Mouse (Mus musculus) midbrain, embryonic 12.5 days (tissue): ENCODE data around the gene Lrrc4b. TPM values are rescaled to one million over a fixed set of nuclear protein-coding genes. Genes with fewer than 3 reads are reported as not detected.

ENCODE experiments used
- ATAC-seq: fragments of 200-750 bp; cut with Nextera tagmentation; 2 replicates; pipeline ENCODE4 v1.8.0; 2017; ENCODE audit warnings: low read depth, moderate TSS enrichment, moderate library complexity; ENCODE audit not compliant: low FRiP score
- H3K27ac ChIP-seq: fragments of 300-500 bp; sonication (generic); replicated peaks from 2 replicates; pipeline ENCODE4 v1.5.1; 2016; ENCODE audit warnings: mild to moderate bottlenecking
- H3K27me3 ChIP-seq: fragments of 300-500 bp; sonication (generic); 2 replicates; pipeline ENCODE4 v1.6.1; 2016; ENCODE audit warnings: mild to moderate bottlenecking
- H3K36me3 ChIP-seq: fragments of 300-500 bp; sonication (generic); 2 replicates; pipeline ENCODE4 v1.6.1; 2016
- H3K4me1 ChIP-seq: fragments of 300-500 bp; sonication (generic); 2 replicates; pipeline ENCODE4 v1.6.1; 2016
- H3K4me2 ChIP-seq: fragments of 300-500 bp; sonication (generic); replicated peaks from 2 replicates; pipeline ENCODE4 v1.6.1; 2016; ENCODE audit warnings: mild to moderate bottlenecking, moderate library complexity
- H3K4me3 ChIP-seq: fragments of 300-500 bp; sonication (generic); 2 replicates; pipeline ENCODE4 v1.5.1; 2016; ENCODE audit warnings: mild to moderate bottlenecking
- H3K9ac ChIP-seq: fragments of 300-500 bp; sonication (generic); replicated peaks from 2 replicates; pipeline ENCODE4 v1.6.1; 2016; ENCODE audit warnings: mild to moderate bottlenecking, moderate library complexity
- H3K9me3 ChIP-seq: fragments of 300-500 bp; sonication (generic); 2 replicates; pipeline ENCODE4 v1.6.1; 2016; ENCODE audit warnings: mild to moderate bottlenecking
- whole genome bisulfite sequencing: fragments of 180-500 bp; shearing (Covaris S2); methylation state at CpG from one replicate; pipeline ENCODE4 v1.1.7; 2016; 5-methylcytosine and 5-hydroxymethylcytosine counted together
- polyA plus RNA-seq: library from polyadenylated mRNA; unstranded; fragments of >200 nt; fragmentation: Nextera tagmentation; extraction: Ambion mirVana; gene quantifications from 2 replicates; pipeline ENCODE4 v1.2.1, GENCODE M21; 2016

The Lrrc4b gene
- polyA plus RNA-seq, 1 experiment from 2014 or later, result 12.0 TPM

GRCm38 (mm10) chr7:44437933-44438332 is 9.1 kb downstream of the Lrrc4b start:
- WGBS, result 64% methylated on average over 8 of the region's 8 CpGs
- H3K27me3 ChIP-seq, result peaks cover 12% of the 10 kb centered on the region; the same call in 1 of the 2 replicates
- H3K4me2 ChIP-seq, result no peak overlapping the region
- peaks cover 16% of the 10 kb centered on the region; the same call in 1 of the 2 replicates for H3K36me3 ChIP-seq
- peaks cover 21% of the 10 kb centered on the region for H3K4me1 ChIP-seq
- no peaks in the 10 kb centered on the region for H3K9me3 ChIP-seq
- H3K27ac ChIP-seq, result peak overlapping the region; percentile 20; the same call in 1 of the 2 replicates
- H3K4me3 ChIP-seq, result no peak overlapping the region
- ATAC-seq, result no peak
- no peak overlapping the region; the same call in 1 of the 2 replicates for H3K9ac ChIP-seq

GRCm38 (mm10) chr7:44439696-44440095 is 10.9 kb downstream of the Lrrc4b start:
- WGBS, result 83% methylated on average over 2 of the region's 2 CpGs
- H3K4me1 ChIP-seq, result peaks cover 29% of the 10 kb centered on the region
- H3K27me3 ChIP-seq, result peaks cover 26% of the 10 kb centered on the region; the same call in 1 of the 2 replicates
- no peak overlapping the region for H3K9ac ChIP-seq
- H3K27ac ChIP-seq, result peak overlapping the region; percentile 42; the same call in 1 of the 2 replicates
- H3K4me2 ChIP-seq, result no peak overlapping the region
- peaks cover 14% of the 10 kb centered on the region for H3K36me3 ChIP-seq
- H3K9me3 ChIP-seq, result no peaks in the 10 kb centered on the region
- ATAC-seq, result no peak
- H3K4me3 ChIP-seq, result no peak overlapping the region

- no peak for ATAC-seq
- H3K27me3 ChIP-seq, result peaks cover 31% of the 10 kb centered on the region
Measured at GRCm38 (mm10) chr7:44440479-44440878, 11.7 kb downstream of the Lrrc4b start.

GRCm38 (mm10) chr7:44441180-44441579 is 12.4 kb downstream of the Lrrc4b start:
- Histone ChIP-seq H3K9me3 (no peaks in the 10 kb centered on the region), H3K4me1 (peaks cover 43% of the 10 kb centered on the region), H3K9ac (peak overlapping the region; percentile 99), H3K36me3 (peaks cover 19% of the 10 kb centered on the region), H3K4me2 (peak overlapping the region; percentile 90), H3K4me3 (peak overlapping the region; percentile 76), H3K27ac (peak overlapping the region; percentile 98), H3K27me3 (peaks cover 31% of the 10 kb centered on the region)
- ATAC-seq, result no peak
- 7% methylated on average over 1 of the region's 1 CpGs for WGBS

More at GRCm38 (mm10) chr7:44440479-44440878, 11.7 kb downstream of the Lrrc4b start:
- peak overlapping the region; percentile 42; the same call in 1 of the 2 replicates for H3K27ac ChIP-seq
- WGBS, result 88% methylated on average over 1 of the region's 1 CpGs
- H3K36me3 ChIP-seq, result peaks cover 14% of the 10 kb centered on the region
- H3K4me3 ChIP-seq, result no peak overlapping the region
- no peak overlapping the region for H3K4me2 ChIP-seq
- no peaks in the 10 kb centered on the region for H3K9me3 ChIP-seq
- H3K9ac ChIP-seq, result no peak overlapping the region
- peaks cover 36% of the 10 kb centered on the region for H3K4me1 ChIP-seq

- WGBS, result 0% methylated on average over 13 of the region's 14 CpGs
- peaks cover 48% of the 10 kb centered on the region for H3K4me1 ChIP-seq
Measured at GRCm38 (mm10) chr7:44441648-44442109, 12.9 kb downstream of the Lrrc4b start.

GRCm38 (mm10) chr7:44442407-44442821 is 13.6 kb downstream of the Lrrc4b start:
- WGBS, result 1% methylated on average over 13 of the region's 14 CpGs
- Histone ChIP-seq H3K9ac (peak overlapping the region; percentile 99), H3K27me3 (peaks cover 31% of the 10 kb centered on the region), H3K4me3 (peak overlapping the region; percentile 76), H3K4me2 (peak overlapping the region; percentile 90), H3K36me3 (peaks cover 30% of the 10 kb centered on the region), H3K4me1 (peaks cover 53% of the 10 kb centered on the region), H3K9me3 (no peaks in the 10 kb centered on the region), H3K27ac (peak overlapping the region; percentile 98)
- peak; percentile 36 for ATAC-seq

More at GRCm38 (mm10) chr7:44441648-44442109, 12.9 kb downstream of the Lrrc4b start:
- peak; percentile 64 for ATAC-seq
- H3K36me3 ChIP-seq, result peaks cover 24% of the 10 kb centered on the region
- peak overlapping the region; percentile 76 for H3K4me3 ChIP-seq
- H3K27ac ChIP-seq, result peak overlapping the region; percentile 98
- H3K9ac ChIP-seq, result peak overlapping the region; percentile 99
- no peaks in the 10 kb centered on the region for H3K9me3 ChIP-seq
- peak overlapping the region; percentile 90 for H3K4me2 ChIP-seq
- peaks cover 31% of the 10 kb centered on the region for H3K27me3 ChIP-seq

- Histone ChIP-seq H3K9me3 (no peaks in the 10 kb centered on the region), H3K27me3 (peaks cover 31% of the 10 kb centered on the region), H3K4me1 (peaks cover 56% of the 10 kb centered on the region), H3K27ac (peak overlapping the region; percentile 98), H3K4me2 (peak overlapping the region; percentile 90), H3K9ac (peak overlapping the region; percentile 99), H3K4me3 (peak overlapping the region; percentile 76), H3K36me3 (peaks cover 41% of the 10 kb centered on the region)
- 7% methylated on average over 20 of the region's 20 CpGs for WGBS
- ATAC-seq, result peak; percentile 57
Measured at GRCm38 (mm10) chr7:44443268-44444173, 14.7 kb downstream of the Lrrc4b start.

GRCm38 (mm10) chr7:44444886-44445527 is 16.2 kb downstream of the Lrrc4b start:
- H3K4me1 ChIP-seq, result peaks cover 56% of the 10 kb centered on the region
- H3K27me3 ChIP-seq, result peaks cover 25% of the 10 kb centered on the region
- no peaks in the 10 kb centered on the region for H3K9me3 ChIP-seq
- 33% methylated on average over 29 of the region's 29 CpGs for WGBS
- H3K9ac ChIP-seq, result peak overlapping the region; percentile 61; the same call in 1 of the 2 replicates
- peak overlapping the region; percentile 15; the same call in 1 of the 2 replicates for H3K27ac ChIP-seq
- H3K36me3 ChIP-seq, result peaks cover 56% of the 10 kb centered on the region
- no peak for ATAC-seq
- H3K4me2 ChIP-seq, result peak overlapping the region; percentile 90
- peak overlapping the region; percentile 76 for H3K4me3 ChIP-seq

- 48% methylated on average over 7 of the region's 7 CpGs for WGBS
- no peak for ATAC-seq
- H3K36me3 ChIP-seq, result peaks cover 61% of the 10 kb centered on the region
Measured at GRCm38 (mm10) chr7:44445528-44445923, 16.7 kb downstream of the Lrrc4b start.

GRCm38 (mm10) chr7:44446070-44446855 is 17.4 kb downstream of the Lrrc4b start:
- Histone ChIP-seq H3K4me2 (peak overlapping the region; percentile 90), H3K4me1 (peaks cover 55% of the 10 kb centered on the region), H3K9ac (0 out of 2 replicates have a peak overlapping the region, but pooled peaks have one; percentile 28), H3K36me3 (peaks cover 63% of the 10 kb centered on the region), H3K4me3 (peak overlapping the region; percentile 5; the same call in 1 of the 2 replicates), H3K27ac (no peak overlapping the region), H3K9me3 (no peaks in the 10 kb centered on the region), H3K27me3 (peaks cover 19% of the 10 kb centered on the region)
- ATAC-seq, result no peak
- 62% methylated on average over 12 of the region's 12 CpGs for WGBS

More at GRCm38 (mm10) chr7:44445528-44445923, 16.7 kb downstream of the Lrrc4b start:
- H3K27ac ChIP-seq, result peak overlapping the region; percentile 15; the same call in 1 of the 2 replicates
- H3K4me2 ChIP-seq, result peak overlapping the region; percentile 90
- peaks cover 56% of the 10 kb centered on the region for H3K4me1 ChIP-seq
- peak overlapping the region; percentile 61; the same call in 1 of the 2 replicates for H3K9ac ChIP-seq
- no peaks in the 10 kb centered on the region for H3K9me3 ChIP-seq
- peaks cover 20% of the 10 kb centered on the region for H3K27me3 ChIP-seq
- peak overlapping the region; percentile 76 for H3K4me3 ChIP-seq

- H3K9me3 ChIP-seq, result no peaks in the 10 kb centered on the region
- H3K9ac ChIP-seq, result no peak overlapping the region
- H3K4me1 ChIP-seq, result peaks cover 21% of the 10 kb centered on the region; the same call in 1 of the 2 replicates
- peaks cover 81% of the 10 kb centered on the region for H3K36me3 ChIP-seq
- WGBS, result 18% methylated on average over 3 of the region's 3 CpGs
- no peak overlapping the region for H3K4me2 ChIP-seq
- H3K27me3 ChIP-seq, result no peaks in the 10 kb centered on the region
- ATAC-seq, result no peak
- H3K4me3 ChIP-seq, result no peak overlapping the region
- 0 out of 2 replicates have a peak overlapping the region, but pooled peaks have one; percentile 39 for H3K27ac ChIP-seq
Measured at GRCm38 (mm10) chr7:44453256-44453655, 24.4 kb downstream of the Lrrc4b start.
